Mouse (Mus musculus) hindbrain, embryonic 10.5 days (tissue): Measurements from ENCODE around the gene Xrra1. TPM values are rescaled to one million over a fixed set of nuclear protein-coding genes. Genes with fewer than 3 reads are reported as not detected.
A peak's percentile ranks its signal among the peaks of the same experiment; 100 is the strongest.

Source experiments
- DNase-seq: peaks from one replicate; pipeline ENCODE4 v3.0.0-alpha.2; 2017; ENCODE audit warnings: low spot score
- H3K27ac ChIP-seq: fragments of 300-500 bp; sonication (generic); 2 replicates; pipeline ENCODE4 v1.5.1; 2016; ENCODE audit warnings: mild to moderate bottlenecking, moderate library complexity
- H3K27me3 ChIP-seq: fragments of 300-500 bp; sonication (generic); 2 replicates; pipeline ENCODE4 v1.6.1; 2016; ENCODE audit warnings: mild to moderate bottlenecking; ENCODE audit not compliant: poor library complexity, insufficient read depth, severe bottlenecking
- H3K36me3 ChIP-seq: fragments of 300-500 bp; sonication (generic); 2 replicates; pipeline ENCODE4 v1.6.1; 2016; ENCODE audit warnings: mild to moderate bottlenecking, moderate library complexity
- H3K4me1 ChIP-seq: fragments of 300-500 bp; sonication (generic); replicated peaks from 2 replicates; pipeline ENCODE4 v1.6.1; 2016; ENCODE audit warnings: mild to moderate bottlenecking
- H3K4me3 ChIP-seq: fragments of 300-500 bp; sonication (generic); 2 replicates; pipeline ENCODE4 v1.5.1; 2016; ENCODE audit warnings: mild to moderate bottlenecking, moderate library complexity
- H3K9me3 ChIP-seq: fragments of 300-500 bp; sonication (generic); 2 replicates; pipeline ENCODE4 v1.6.1; 2016; ENCODE audit warnings: mild to moderate bottlenecking, moderate library complexity
- WGBS: fragments of 180-500 bp; shearing (Covaris S2); methylation state at CpG from one replicate; pipeline ENCODE4 v1.1.7; 2016; 5-methylcytosine and 5-hydroxymethylcytosine counted together
- polyA plus RNA-seq: library from polyadenylated mRNA; unstranded; fragments of >200 nt; fragmentation: Nextera tagmentation; extraction: Ambion mirVana; gene quantifications from 2 replicates; pipeline ENCODE4 v1.2.1, GENCODE M21; 2016

Xrra1 gene
- polyA plus RNA-seq, 1 experiment from 2014 or later, result 0.68 TPM

DNA sequence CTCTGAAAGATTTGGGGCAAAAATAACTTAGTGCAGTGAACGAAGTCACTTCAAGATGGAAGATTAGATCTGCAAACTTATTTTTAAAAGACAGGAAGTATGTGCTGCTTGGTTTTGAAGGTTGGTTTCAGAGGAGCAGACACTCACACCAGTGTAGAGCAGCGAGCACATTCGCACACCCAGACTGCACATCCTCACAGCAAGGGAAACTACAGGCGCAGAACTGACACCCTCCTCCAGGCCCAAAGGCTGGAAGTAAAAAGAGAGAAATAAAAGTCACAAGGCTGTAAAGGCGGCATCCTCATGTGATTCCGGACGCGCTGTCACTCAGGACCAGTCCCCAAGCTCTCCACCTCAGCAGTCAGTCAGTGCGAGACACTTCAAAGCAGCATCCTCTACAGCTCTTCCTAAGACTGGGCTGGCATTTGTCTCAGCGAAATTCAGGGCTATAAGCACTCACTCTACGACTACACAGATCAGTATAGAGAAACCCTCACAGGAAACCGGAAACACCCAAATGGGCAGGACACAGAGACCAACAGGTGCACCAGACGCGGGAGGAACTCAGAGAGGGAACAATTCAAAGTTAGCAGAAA lies 2.6 kb upstream of the Xrra1 start:
- Histone ChIP-seq H3K9me3 (no peaks in the 10 kb centered on the region), H3K36me3 (peaks cover 52% of the 10 kb centered on the region), H3K4me3 (0 out of 2 replicates have a peak overlapping the region, but pooled peaks have one; percentile 14), H3K27me3 (no peaks in the 10 kb centered on the region; the same call in 1 of the 2 replicates), H3K4me1 (peaks cover 29% of the 10 kb centered on the region), H3K27ac (no peak overlapping the region)
- 90% methylated on average over 14 of the region's 14 CpGs for WGBS
- DNase-seq, result no peak

DNA sequence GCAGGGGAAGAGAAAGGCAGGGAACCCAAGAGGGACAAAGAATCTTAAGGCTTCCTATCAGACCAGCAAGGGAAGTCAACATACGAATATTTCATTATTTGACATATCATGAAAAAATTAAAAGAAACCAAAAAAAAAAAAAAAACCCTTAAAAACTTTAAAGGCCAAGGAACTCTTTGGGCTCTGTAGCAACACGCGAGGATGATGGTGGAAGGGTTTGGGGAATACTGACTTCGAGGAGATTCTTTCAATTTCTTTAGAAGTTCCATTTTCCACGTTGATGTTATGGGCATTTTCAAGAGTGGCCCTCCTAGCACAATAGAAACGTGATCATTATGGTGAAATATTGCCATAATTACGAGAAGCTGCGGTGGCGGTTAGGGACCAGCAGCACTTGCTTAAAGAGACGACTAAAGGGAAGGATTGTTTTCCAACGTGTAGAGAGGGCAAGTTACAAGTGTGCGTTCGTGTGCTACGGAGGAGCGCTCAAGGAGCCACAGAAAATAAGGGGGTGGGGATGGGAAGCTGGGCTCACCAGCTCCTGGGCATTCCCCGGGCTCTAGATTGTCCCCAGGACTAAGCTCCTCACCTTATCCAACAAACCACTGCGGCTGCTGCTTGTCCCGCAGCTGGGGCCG lies 622 bp upstream of the Xrra1 start:
- no peaks in the 10 kb centered on the region for H3K9me3 ChIP-seq
- H3K4me1 ChIP-seq, result peaks cover 28% of the 10 kb centered on the region
- H3K27me3 ChIP-seq, result no peaks in the 10 kb centered on the region; the same call in 1 of the 2 replicates
- no peak for DNase-seq
- peak overlapping the region; percentile 97 for H3K27ac ChIP-seq
- H3K4me3 ChIP-seq, result peak overlapping the region; percentile 85
- WGBS, result 2% methylated on average over 19 of the region's 19 CpGs
- H3K36me3 ChIP-seq, result peaks cover 37% of the 10 kb centered on the region

DNA sequence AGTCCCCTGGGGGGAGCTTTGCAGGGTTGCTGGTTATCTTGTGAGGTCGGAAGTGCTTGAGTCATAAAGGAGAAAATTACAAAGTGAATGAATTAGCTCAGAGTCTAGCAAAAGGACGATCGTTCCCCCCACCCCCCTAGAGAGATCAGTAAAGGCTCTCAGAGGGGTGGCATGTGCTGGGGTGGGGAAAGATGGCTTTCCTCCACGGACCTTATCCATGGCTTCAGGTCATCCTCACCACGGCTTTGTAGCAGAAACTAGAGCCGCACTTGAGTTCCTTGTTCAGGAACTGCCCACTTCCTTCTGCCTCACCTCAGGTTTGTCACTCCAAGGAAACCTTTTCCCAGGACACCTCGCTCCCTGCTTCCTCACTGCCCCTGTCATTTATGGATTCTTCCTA lies 4.4 kb downstream of the Xrra1 start, which contains the start of gene Spcs2:
Gene Spcs2, minus strand, starts transcription at position 101 of the 400 bp plus-strand sequence.
- peaks cover 36% of the 10 kb centered on the region for H3K4me1 ChIP-seq
- H3K27me3 ChIP-seq, result no peaks in the 10 kb centered on the region; the same call in 1 of the 2 replicates
- no peak for DNase-seq
- H3K9me3 ChIP-seq, result no peaks in the 10 kb centered on the region
- H3K27ac ChIP-seq, result peak within 1 kb of the TSS; percentile 83
- no peak within 1 kb of the TSS for H3K4me3 ChIP-seq
- 57% methylated on average over 7 of the region's 7 CpGs for WGBS
- H3K36me3 ChIP-seq, result no peaks in the 10 kb centered on the region

DNA sequence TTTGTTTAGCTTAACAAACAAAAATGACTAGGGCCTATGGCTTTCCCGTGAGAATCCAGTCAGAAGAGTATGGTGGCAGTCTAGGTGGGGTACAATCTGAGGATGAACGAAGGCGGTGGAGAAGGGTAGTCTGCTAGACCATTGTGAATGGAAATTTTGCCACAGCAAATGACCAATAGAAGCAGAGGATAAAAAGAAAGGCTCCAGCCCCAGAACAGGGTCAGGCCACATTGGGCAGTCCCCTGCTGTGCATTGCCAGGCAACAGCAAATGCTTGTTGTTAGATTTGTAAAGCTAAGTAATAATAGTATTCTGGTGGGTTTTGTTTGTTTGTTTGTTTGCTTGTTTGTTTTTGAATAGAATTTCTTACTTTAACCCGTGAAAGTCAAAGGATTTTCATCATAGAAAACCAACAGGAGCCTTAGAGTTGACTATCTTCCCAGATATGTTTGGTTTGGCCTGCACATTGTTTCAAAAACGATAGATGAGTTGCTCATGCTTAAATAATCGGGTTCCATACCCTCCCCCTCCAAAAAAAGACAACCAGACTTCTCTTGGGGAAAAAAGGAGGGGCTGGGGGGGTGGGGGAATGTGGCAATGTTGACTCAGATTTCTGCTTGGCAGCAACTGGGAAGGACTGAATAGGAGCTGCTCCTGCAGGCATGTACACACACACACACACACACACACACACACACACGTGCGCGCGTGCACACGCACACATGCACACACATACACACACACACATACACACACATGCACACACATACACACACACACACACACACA lies 5.5 kb downstream of the Xrra1 start:
- Histone ChIP-seq H3K27ac (peak overlapping the region; percentile 83), H3K9me3 (no peaks in the 10 kb centered on the region), H3K36me3 (no peaks in the 10 kb centered on the region), H3K4me3 (no peak overlapping the region), H3K27me3 (no peaks in the 10 kb centered on the region; the same call in 1 of the 2 replicates), H3K4me1 (peaks cover 30% of the 10 kb centered on the region)
- peak; percentile 65 for DNase-seq
- 39% methylated on average over 11 of the region's 11 CpGs for WGBS

DNA sequence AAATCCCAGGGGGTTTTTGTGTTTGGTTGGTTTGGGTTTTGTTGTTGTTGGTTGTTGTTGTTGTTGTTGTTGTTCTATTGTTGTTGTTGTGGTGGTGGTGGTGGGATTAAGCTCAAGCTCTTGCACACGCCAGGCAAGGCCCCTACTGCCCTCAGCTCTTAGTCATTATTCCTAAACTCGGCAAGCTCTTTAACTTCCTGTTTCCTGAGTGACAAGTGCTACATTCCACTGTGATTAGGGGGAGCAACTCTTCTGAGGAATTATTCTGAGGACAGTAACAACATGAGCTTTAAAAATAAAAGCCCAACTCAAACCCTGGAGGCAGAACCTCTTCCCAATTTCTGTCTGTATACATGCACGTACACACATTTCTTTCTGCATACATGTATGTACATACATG lies 6.3 kb downstream of the Xrra1 start:
- no peaks in the 10 kb centered on the region for H3K9me3 ChIP-seq
- H3K4me1 ChIP-seq, result peaks cover 30% of the 10 kb centered on the region
- DNase-seq, result no peak
- no peak overlapping the region for H3K4me3 ChIP-seq
- H3K27ac ChIP-seq, result peak overlapping the region; percentile 83
- no peaks in the 10 kb centered on the region for H3K36me3 ChIP-seq
- no peaks in the 10 kb centered on the region; the same call in 1 of the 2 replicates for H3K27me3 ChIP-seq
- 53% methylated on average over 3 of the region's 3 CpGs for WGBS

DNA sequence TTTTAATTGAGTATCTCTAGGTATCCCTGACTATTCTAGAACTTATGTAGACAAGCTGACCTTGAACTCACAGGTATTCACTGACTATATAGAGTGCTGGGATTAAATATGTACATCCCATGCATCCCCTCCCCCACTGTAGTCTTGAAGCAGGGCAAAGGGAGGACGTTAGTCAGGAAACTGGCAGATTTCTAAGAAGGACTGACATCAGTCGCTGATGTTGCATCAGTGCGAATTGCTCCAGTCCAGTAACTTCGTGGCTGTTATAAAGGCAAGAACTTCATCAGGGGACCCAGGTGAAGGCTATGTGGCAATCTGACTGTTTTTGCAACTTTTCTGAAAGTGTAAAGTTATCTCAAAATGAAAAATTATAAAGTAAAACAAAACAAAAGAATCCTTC lies 10.4 kb downstream of the Xrra1 start:
- H3K4me1 ChIP-seq, result peaks cover 17% of the 10 kb centered on the region
- H3K27me3 ChIP-seq, result no peaks in the 10 kb centered on the region
- no peak overlapping the region for H3K27ac ChIP-seq
- H3K4me3 ChIP-seq, result no peak overlapping the region
- no peak for DNase-seq
- 75% methylated on average over 4 of the region's 4 CpGs for WGBS
- no peaks in the 10 kb centered on the region for H3K9me3 ChIP-seq
- H3K36me3 ChIP-seq, result no peaks in the 10 kb centered on the region

DNA sequence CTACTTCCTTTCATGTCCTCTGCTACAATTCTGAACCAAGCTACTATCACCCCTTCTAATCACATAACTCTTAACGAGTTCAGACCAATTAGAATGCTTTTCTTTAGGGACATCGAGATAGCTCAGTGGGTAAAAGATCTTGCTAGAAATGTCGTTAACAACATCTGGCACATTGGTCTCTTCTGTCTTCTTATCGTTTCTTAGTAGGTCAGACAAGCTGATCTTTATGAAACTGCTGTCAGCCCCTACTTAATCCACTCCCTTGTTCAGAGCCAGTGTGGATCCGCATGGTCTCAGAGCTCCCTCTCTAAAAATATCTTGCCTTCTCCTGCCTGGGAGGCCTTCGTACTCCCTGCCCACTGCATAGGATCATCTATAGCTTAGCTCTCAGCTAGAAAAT lies 15.0 kb downstream of the Xrra1 start:
- WGBS, result 82% methylated on average over 6 of the region's 6 CpGs
- no peaks in the 10 kb centered on the region for H3K27me3 ChIP-seq
- H3K4me1 ChIP-seq, result no peaks in the 10 kb centered on the region; the same call in 1 of the 2 replicates
- no peak for DNase-seq
- H3K4me3 ChIP-seq, result no peak overlapping the region
- no peaks in the 10 kb centered on the region for H3K9me3 ChIP-seq
- no peaks in the 10 kb centered on the region for H3K36me3 ChIP-seq
- H3K27ac ChIP-seq, result no peak overlapping the region

DNA sequence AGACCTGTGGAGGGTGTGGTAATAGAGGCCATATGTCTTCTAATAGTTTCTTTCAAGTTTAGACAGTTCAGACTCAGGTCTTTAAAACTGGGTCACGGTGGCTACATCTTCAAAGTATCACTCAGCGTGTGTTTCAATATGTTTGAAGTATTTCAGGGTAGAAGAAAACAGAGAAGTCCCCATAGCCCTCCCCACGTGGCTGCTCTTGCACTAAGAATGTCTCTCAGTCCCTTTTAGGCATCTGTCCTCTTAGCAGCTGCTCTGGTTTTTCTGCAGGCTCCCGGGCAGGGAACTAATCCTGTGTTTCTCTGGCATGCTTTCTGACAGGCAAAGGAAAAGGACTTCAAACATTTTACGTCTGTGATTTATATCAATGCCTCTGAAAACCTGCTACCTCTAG lies 17.0 kb downstream of the Xrra1 start:
- Histone ChIP-seq H3K36me3 (no peaks in the 10 kb centered on the region), H3K9me3 (no peaks in the 10 kb centered on the region), H3K4me1 (no peaks in the 10 kb centered on the region; the same call in 1 of the 2 replicates), H3K4me3 (no peak overlapping the region), H3K27me3 (no peaks in the 10 kb centered on the region), H3K27ac (no peak overlapping the region)
- DNase-seq, result no peak
- WGBS, result 53% methylated on average over 5 of the region's 5 CpGs

DNA sequence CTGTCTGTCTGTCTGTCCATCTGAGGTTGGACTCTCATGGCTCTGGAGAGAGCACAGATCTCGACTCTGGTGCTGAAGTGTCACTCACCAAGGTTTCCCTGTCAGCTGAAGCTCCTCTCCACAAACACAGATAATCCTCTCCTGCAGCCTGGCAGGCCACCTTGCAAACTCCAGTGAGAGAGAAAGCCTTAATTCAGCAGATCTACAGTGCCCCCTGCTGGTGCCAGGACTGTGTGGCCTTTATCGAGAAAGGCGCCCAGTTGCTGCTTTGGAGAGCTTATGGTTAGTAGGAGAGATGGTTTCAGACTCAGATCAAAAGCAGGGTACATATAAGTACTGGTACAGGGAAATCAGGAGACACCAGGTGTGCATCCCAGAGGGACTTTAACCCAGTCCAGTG lies 17.4 kb downstream of the Xrra1 start:
- WGBS, result 3% methylated on average over 3 of the region's 3 CpGs
- H3K36me3 ChIP-seq, result no peaks in the 10 kb centered on the region
- peak; percentile 85 for DNase-seq
- no peak overlapping the region for H3K27ac ChIP-seq
- no peaks in the 10 kb centered on the region; the same call in 1 of the 2 replicates for H3K4me1 ChIP-seq
- no peaks in the 10 kb centered on the region for H3K27me3 ChIP-seq
- no peaks in the 10 kb centered on the region for H3K9me3 ChIP-seq
- H3K4me3 ChIP-seq, result no peak overlapping the region

DNA sequence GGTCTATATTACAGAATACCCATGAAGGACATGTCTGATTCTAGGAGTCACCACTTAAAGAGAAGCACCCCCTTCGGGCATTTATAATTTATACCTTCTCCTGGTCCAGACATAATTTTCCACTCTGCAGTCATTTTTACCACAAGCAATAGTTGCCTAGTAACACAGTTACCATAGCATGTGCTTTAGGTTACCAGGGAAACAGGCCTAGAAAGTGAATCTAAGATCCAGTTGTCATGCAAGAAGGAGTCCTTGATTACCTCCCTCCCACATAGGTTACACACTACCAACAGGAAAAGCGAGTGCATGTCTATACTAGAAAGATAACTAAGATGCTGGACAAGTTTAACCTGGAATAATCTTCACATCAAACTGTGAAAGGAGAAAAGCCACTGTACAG lies 19.3 kb downstream of the Xrra1 start:
- H3K4me3 ChIP-seq, result no peak overlapping the region
- DNase-seq, result no peak
- 81% methylated on average over 2 of the region's 2 CpGs for WGBS

DNA sequence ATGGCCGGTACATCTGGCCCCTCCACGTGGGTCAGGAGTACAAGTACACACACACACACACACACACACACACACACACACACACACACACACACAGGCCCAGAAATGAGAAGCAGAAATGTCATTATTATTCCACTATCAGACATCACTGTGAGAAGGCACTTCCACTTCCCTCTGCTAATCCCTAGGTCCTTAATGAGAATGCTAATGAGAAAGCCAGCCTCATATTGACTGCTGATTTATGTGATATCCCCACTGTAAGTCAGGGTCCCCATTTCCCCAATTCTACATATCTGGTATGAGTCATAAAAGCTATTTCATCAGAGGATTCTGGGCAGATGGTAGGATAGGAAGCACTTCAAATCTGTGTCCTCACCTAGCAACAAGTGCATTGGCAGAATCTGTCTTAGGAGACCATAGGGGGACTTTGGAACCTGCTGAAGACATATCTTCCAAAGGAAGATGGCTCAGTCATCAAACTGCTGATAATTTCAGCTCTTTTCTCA lies 28.4 kb downstream of the Xrra1 start:
- Histone ChIP-seq H3K4me3 (no peak overlapping the region), H3K9me3 (no peaks in the 10 kb centered on the region), H3K4me1 (peaks cover 35% of the 10 kb centered on the region), H3K36me3 (no peaks in the 10 kb centered on the region), H3K27me3 (no peaks in the 10 kb centered on the region), H3K27ac (no peak overlapping the region)
- DNase-seq, result no peak
- 81% methylated on average over 2 of the region's 2 CpGs for WGBS

More for the DNA sequence above, 19.3 kb downstream of the Xrra1 start:
- Histone ChIP-seq H3K36me3 (no peaks in the 10 kb centered on the region), H3K27ac (no peak overlapping the region), H3K27me3 (no peaks in the 10 kb centered on the region), H3K9me3 (no peaks in the 10 kb centered on the region), H3K4me1 (no peaks in the 10 kb centered on the region; the same call in 1 of the 2 replicates)

DNA sequence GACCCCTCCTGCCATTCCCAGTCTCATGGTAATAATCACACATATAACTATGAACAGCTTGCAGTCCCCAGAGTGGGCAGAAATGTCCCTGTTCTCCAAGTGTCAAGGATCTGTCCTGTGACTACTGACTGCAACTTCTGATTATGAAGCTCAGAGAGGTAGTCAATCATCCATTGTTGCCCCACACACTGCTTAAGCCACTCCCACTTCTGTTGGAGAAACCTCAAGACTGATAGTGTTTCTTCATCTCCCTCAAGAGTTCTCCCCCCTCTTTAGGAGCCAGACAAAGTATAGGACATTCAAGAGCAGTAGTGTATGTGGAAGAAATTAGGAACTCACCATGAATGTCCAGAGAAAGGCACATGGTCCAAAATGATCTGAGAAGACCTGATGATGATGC lies 28.8 kb downstream of the Xrra1 start:
- Histone ChIP-seq H3K4me1 (peaks cover 35% of the 10 kb centered on the region), H3K36me3 (no peaks in the 10 kb centered on the region), H3K27ac (no peak overlapping the region), H3K9me3 (no peaks in the 10 kb centered on the region), H3K27me3 (no peaks in the 10 kb centered on the region), H3K4me3 (no peak overlapping the region)
- no peak for DNase-seq
